Mouse (Mus musculus) ES-CJ7 (cell line): ENCODE data around the gene Rhno1.

Experiments used
- DNase-seq: peaks from one replicate; pipeline ENCODE4 v3.0.0; 2011; ENCODE audit warnings: low read depth, low spot score

Gene Rhno1

GRCm38 (mm10) chr6:128363007-128363825, 505 bp upstream of the Rhno1 start:
- DNase-seq: peak; percentile 65

GRCm38 (mm10) chr6:128361901-128362300, 810 bp downstream of the Rhno1 start:
- no peak for DNase-seq

- peak; percentile 79 for DNase-seq
Measured at GRCm38 (mm10) chr6:128358999-128359398, 3.7 kb downstream of the Rhno1 start.

- peak; percentile 97 for DNase-seq
Measured at GRCm38 (mm10) chr6:128355726-128356416, 6.8 kb downstream of the Rhno1 start, which contains the start of gene Tulp3. Gene Tulp3, minus strand, starts transcription at chr6:128355851.

- peak; percentile 83 for DNase-seq
Measured at GRCm38 (mm10) chr6:128355201-128355681, 7.5 kb downstream of the Rhno1 start.

- no peak for DNase-seq
Measured at GRCm38 (mm10) chr6:128354140-128354539, 8.6 kb downstream of the Rhno1 start.

GRCm38 (mm10) chr6:128349711-128350110, 13.0 kb downstream of the Rhno1 start:
- no peak for DNase-seq

GRCm38 (mm10) chr6:128346782-128347181, 15.9 kb downstream of the Rhno1 start:
- DNase-seq: no peak

GRCm38 (mm10) chr6:128345623-128346022, 17.1 kb downstream of the Rhno1 start:
- no peak for DNase-seq

GRCm38 (mm10) chr6:128341956-128342723, 20.6 kb downstream of the Rhno1 start:
- peak; percentile 42 for DNase-seq

GRCm38 (mm10) chr6:128338876-128339275, 23.8 kb downstream of the Rhno1 start:
- DNase-seq: no peak

- no peak for DNase-seq
Measured at GRCm38 (mm10) chr6:128337467-128337866, 25.2 kb downstream of the Rhno1 start.

- peak; percentile 97 for DNase-seq
Measured at GRCm38 (mm10) chr6:128334397-128335124, 28.1 kb downstream of the Rhno1 start.

- DNase-seq: peak; percentile 86
Measured at GRCm38 (mm10) chr6:128318317-128318716, 44.4 kb downstream of the Rhno1 start.

- DNase-seq: peak; percentile 62
Measured at GRCm38 (mm10) chr6:128315597-128315996, 47.1 kb downstream of the Rhno1 start.

- DNase-seq: peak; percentile 57
Measured at GRCm38 (mm10) chr6:128314796-128315195, 47.9 kb downstream of the Rhno1 start.

- peak; percentile 91 for DNase-seq
Measured at GRCm38 (mm10) chr6:128308311-128308710, 54.4 kb downstream of the Rhno1 start.
